1 mouse cellular context compared by ENCODE assay signal in genomic region chr8:47533344-47534125, GRCm38 (mm10).
A peak's percentile ranks its signal among the peaks of the same experiment; 100 is the strongest.
TF ChIP-seq lines count a peak whose summit lies in the region.

Gene Trappc11, minus strand, starts transcription at chr8:47533470.
Gene Rwdd4a, plus strand, starts transcription at chr8:47533664.

TF ChIP-seq in CH12.LX, 34 proteins besides CTCF, POLR2A, EP300 and RAD21 (continued from another document):
- TF ChIP-seq CHD2 (IDR thresholded peaks at IDR 0.05; ENCODE audit: low read length) (peak; percentile 98), ZKSCAN1 (IDR thresholded peaks at IDR 0.05; ENCODE audit: borderline replicate concordance, low read depth, low read length) (no peak), MEF2A (IDR thresholded peaks at IDR 0.05; ENCODE audit: borderline replicate concordance, low read depth, low read length) (no peak), NELFE (IDR thresholded peaks at IDR 0.05; ENCODE audit: low read depth, low read length) (peak; percentile 78), TBP (conservative IDR thresholded peaks at IDR 0.05; ENCODE audit: low read depth, low read length) (0 out of 2 replicates have a peak, but pooled peaks have one; percentile 41), GABPA (IDR thresholded peaks at IDR 0.05; ENCODE audit: insufficient replicate concordance, low read depth, low read length) (no peak; the same call in 1 of the 2 replicates), IRF4 (IDR thresholded peaks at IDR 0.05; ENCODE audit: low read depth, low read length) (no peak), E2F4 (IDR thresholded peaks at IDR 0.05; ENCODE audit: insufficient replicate concordance, low read depth, low read length) (no peak), NRF1 (IDR thresholded peaks at IDR 0.05; ENCODE audit: low read depth, low read length) (no peak; the same call in 1 of the 2 replicates), PAX5 (IDR thresholded peaks at IDR 0.05; ENCODE audit: low read length) (no peak), ZMIZ1 (IDR thresholded peaks at IDR 0.05; ENCODE audit: low read depth, low read length) (no peak; the same call in 1 of the 2 replicates), USF1 (IDR thresholded peaks at IDR 0.05; ENCODE audit: low read depth, low read length) (no peak), MAFK (IDR thresholded peaks at IDR 0.05; ENCODE audit: insufficient replicate concordance, low read length) (no peak), MYC (IDR thresholded peaks at IDR 0.05; ENCODE audit: low read depth, low read length) (peak; percentile 61), UBTF (IDR thresholded peaks at IDR 0.05; ENCODE audit: low read depth, low read length) (no peak), CHD1 (IDR thresholded peaks at IDR 0.05; ENCODE audit: low read depth, low read length) (no peak), MAX (IDR thresholded peaks at IDR 0.05; ENCODE audit: low read length) (peak; percentile 75; the same call in 1 of the 2 replicates)
TF ChIP-seq in CH12.LX: peak in this region for 10.
